Mouse (Mus musculus): ENCODE measurements at regions not wholly inside any gene's neighbourhood (a gene's known extent, or its start where the extent isn't known, plus 50 kb on each side); places are given as distances from the start of the nearest gene placed in this dataset.

DNA sequence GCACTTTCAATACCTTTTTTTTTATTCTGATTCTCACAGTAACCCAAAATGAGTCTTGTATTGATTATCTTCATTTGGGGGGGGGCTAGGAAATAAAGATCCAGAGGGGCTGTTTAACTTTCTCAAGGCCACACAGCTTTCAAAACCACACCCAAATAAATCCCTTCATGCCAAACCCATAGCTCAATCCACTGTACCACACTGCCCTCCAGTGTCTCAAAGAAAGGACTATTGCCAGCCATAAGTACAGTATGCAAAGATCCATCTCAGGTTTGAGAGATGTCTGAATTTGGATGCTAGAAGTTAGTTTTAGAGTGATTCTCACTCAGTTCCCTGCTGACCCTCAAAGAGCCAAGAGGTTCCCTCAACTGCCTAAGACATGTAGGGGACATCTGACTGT, 120.1 kb upstream of the Gm26657 start:
- no peak for DNase-seq (ENCODE audit: low read depth, low spot score)

- no peak for DNase-seq (ENCODE audit: low read depth, low spot score)
Measured at GRCm38 (mm10) chr4:56619054-56619453, 120.8 kb upstream of the Gm26657 start.

GRCm38 (mm10) chr4:56618433-56618832, 121.4 kb upstream of the Gm26657 start:
- no peak for DNase-seq (ENCODE audit: low read depth, low spot score)

DNA sequence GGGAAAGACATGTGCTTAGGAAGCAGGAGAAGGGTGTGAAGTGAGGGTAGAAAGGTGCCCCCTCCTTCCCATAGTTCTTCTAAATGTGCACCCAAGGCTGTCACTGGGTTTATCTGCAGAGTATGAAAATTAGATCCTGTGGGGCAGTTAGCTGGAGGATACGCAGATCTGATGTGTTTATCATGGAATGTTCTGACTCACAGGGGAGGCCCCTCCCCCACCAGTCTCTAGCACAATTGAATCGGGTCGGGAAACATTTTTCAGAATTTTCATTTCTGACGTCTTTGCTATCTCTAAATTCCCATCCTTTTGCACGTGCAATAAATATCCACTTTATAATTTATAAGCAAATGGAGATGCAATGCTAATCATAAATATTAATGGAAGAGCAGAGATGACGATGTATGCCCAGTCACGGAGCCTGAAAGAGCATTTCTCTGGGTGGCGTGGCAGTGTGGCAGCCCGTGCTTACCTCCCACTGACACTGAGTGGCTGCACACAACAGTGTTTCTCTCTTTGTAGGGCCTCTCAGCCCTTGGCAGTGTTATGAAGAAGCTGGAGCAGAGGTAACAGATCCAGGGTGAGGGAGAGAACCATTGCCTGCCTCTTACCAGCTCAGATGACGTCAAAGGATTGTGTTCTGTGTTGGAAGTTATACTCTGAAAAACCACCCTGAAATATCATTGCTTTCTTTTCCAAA, 122.1 kb upstream of the Gm26657 start:
- DNase-seq (ENCODE audit: low read depth, low spot score) = no peak

GRCm38 (mm10) chr4:56612325-56612724, 127.5 kb upstream of the Gm26657 start:
- no peak for DNase-seq (ENCODE audit: low read depth, low spot score)

- no peak for DNase-seq (ENCODE audit: low read depth, low spot score)
Measured at GRCm38 (mm10) chr4:56611751-56612150, 128.1 kb upstream of the Gm26657 start.

GRCm38 (mm10) chr4:56610273-56610672, 129.6 kb upstream of the Gm26657 start:
- DNase-seq (ENCODE audit: low read depth, low spot score) = no peak

- DNase-seq (ENCODE audit: low read depth, low spot score) = no peak
Measured at GRCm38 (mm10) chr4:56608701-56609100, 131.2 kb upstream of the Gm26657 start.

GRCm38 (mm10) chr4:56598398-56598797, 141.5 kb upstream of the Gm26657 start:
- no peak for DNase-seq (ENCODE audit: low read depth, low spot score)

DNA sequence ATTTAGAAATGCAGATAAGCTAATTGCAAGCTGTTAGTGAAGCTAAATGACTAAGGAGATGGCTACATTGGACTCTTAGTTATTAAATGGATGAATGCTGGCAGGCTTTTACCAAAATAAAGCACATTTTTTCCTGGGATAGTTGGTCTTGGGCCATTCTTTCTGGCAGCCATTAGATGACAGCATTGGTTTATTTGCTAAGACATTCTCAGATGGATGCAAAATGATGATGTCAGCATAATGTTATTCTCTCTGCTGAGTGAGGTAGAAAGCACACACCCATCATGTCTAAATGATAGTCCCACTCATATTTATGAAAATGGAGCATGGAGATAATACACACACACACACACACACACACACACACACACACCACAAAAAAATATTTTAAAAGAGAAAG, 141.9 kb upstream of the Gm26657 start:
- DNase-seq (ENCODE audit: low read depth, low spot score) = no peak

- no peak for DNase-seq (ENCODE audit: low read depth, low spot score)
Measured at GRCm38 (mm10) chr4:56582405-56582804, 157.5 kb upstream of the Gm26657 start.

DNA sequence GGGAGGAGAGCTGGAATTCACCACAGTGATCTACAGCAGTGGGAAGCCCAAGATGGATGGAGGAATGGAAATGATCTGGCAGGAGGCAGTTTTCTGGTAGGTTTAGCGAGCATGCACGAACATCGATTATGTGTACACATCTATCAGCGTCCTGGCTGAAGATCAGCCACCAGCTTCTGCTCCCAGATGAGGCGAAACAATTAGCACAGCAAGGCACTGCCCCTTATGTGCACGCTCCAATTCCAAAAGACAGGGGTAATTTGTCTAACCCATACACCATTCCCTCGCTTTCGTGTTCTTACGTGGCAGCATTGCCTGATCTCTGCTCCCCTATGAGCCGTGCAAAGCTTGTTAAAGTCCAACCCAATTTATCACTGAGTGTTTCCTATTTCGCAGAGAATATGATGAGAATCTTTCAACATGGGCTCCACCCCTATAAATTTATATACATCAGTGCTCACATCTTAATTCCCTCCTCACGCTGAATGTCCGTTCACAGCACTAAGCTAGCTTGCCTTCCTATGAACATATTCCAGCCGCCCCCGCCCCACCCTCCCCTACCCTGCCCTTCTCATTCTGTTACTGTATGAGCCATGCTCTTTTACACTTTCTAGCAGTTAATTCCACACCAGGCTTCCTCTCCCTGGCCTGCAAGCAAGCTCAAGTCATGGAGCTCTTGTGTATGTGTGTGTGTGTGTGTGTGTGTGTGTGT, 162.9 kb upstream of the Gm26657 start:
- DNase-seq (ENCODE audit: low read depth, low spot score) = no peak

GRCm38 (mm10) chr4:56552126-56552525, 187.7 kb upstream of the Gm26657 start:
- DNase-seq (ENCODE audit: low read depth, low spot score) = no peak

GRCm38 (mm10) chr4:56533344-56533985, 206.4 kb upstream of the Gm26657 start:
- no peak for DNase-seq (ENCODE audit: low read depth, low spot score)

DNA sequence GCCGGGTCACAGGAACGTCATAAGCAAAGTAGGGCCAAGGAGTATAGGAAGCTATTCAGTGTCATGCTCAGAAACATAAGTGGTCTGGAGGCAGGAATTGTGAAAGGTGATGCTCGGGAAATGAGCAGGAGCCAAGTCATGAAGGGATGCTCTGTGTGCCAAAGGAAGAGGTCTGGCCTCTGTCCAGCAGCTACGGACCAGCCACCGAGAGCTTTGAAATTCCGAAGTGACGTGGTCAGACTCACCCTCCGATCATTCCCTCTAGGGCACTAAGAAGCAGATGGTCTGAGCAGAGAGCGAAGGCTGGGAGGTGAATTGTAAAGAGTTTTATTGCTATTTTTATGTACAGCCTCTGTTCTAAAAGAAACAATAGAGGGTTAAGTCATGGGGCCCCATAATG, 206.9 kb upstream of the Gm26657 start:
- no peak for DNase-seq (ENCODE audit: low read depth, low spot score)

DNA sequence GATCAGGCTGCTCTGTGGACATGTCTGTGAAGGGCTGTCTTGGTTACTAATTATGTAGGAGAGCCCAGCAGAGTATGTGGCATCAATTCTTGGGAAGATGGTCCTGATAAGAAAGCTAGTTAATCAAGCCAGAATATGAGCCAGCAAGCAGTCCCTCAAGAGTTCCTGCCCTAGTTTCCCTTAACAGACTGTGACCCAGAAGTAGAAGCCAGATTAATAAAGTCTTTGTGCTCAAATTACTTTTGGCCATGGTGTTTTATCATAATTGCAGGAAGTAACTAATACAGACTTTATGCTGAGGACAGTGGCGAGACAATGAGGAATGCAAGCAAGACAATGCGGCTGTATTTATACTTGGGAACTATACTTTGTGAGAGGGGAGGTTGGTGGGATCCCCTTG, 211.3 kb upstream of the Gm26657 start:
- no peak for DNase-seq (ENCODE audit: low read depth, low spot score)

DNA sequence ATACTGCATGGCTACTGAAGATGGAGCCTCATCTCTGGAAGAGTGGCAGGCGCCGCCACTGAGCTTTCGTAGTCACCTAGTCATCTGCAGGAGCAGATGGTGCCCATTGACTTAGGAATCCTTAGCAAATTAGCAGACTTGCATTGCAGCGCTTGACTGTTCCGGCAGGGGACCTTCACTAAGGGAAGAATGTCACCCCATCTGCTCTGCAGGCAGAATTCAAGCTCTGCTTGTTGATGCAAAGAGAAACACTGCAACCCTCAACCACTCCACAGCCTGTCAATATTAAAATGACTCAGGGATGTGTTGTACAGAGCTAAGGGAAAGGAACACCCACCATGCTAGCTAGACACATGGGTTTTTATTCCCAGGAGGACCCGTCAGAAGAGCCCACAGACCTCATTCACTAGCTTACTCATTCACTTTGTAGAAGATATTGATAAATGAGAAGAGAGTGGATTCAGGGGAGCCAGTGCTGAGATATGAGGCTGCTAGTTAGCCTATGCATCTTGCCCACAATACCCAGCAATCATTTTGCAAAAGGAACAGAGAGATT, 215.4 kb upstream of the Gm26657 start:
- DNase-seq (ENCODE audit: low read depth, low spot score) = no peak

DNA sequence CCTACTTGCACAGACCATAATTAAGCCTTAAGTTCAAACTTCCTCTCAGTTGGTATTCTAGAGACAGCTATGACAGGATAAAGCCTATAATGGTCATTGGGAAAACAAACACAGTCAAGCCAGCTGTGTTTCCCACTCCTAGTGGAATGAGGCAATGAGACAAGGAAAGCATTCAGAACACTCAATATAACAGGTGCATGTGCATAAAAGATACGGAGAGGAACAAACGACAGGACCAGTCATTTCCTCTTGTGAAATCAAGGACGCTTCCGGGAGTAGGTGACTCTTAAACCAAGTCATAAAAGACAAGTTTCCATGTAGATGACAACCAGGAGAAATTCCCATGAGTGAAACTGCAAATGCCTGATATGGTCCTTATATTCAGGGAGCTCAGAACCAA, 232.1 kb upstream of the Gm26657 start:
- DNase-seq (ENCODE audit: low read depth, low spot score) = no peak

- DNase-seq (ENCODE audit: low read depth, low spot score) = no peak
Measured at GRCm38 (mm10) chr4:56506786-56507185, 233.1 kb upstream of the Gm26657 start.

DNA sequence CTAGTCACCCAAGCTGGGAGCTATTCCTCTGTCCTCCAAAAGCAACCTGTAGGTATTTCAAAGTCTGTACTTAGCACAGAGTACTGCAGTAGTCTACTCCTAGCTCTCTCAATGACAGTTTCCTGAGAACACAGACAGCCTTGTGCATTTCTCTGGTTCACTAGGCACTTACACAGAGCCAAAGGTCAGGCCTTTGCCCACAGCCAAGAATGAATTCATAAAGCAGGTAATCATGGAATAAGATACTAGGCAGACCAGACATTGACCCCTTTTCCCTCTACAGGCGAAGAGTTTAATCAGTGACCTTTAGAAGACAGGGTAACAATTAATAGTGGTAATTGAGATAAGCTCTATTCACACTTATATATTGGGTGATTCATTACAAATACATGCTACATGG, 233.8 kb upstream of the Gm26657 start:
- DNase-seq (ENCODE audit: low read depth, low spot score) = no peak

DNA sequence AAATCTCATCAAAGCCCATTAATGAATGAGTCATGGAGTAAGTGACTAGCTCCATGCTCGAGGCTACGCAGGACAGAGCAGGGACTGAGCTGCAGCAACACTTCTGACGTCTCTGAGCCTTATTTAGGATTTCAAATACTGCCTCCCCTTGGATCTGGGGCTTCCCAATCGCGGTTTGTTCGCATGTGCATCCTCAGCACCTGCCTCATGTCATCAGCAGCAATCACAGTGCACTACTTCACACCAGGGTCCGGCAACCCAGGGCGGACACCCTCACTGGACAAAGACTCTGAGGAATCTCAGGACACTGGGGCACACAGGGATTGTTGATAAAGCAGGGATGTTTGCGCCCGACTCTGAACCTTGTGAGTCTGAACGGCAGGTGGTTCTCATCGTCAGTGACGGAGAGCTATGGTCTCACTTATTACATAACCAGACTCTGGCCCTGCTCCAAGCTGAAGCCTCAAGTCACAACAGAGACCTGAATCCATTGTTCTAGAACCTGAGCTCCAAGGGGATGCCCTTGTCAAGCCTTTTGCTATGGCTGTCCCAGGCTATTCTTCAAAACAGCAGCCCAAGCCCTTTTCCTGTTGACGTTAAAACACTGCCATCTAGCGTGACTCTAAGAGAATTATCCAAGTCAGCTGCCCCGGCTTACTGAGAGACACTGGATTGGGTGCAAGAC, 247.2 kb upstream of the Gm26657 start:
- peak; percentile 38 for DNase-seq (ENCODE audit: low read depth, low spot score)

GRCm38 (mm10) chr4:56489361-56489760, 250.5 kb upstream of the Gm26657 start:
- no peak for DNase-seq (ENCODE audit: low read depth, low spot score)

Measured in WW6 (cell line).